21 mouse cellular contexts compared by ENCODE assay signal in genomic region chr17:79934370-79934769, GRCm38 (mm10). TPM values are rescaled to one million over a fixed set of nuclear protein-coding genes. Genes with fewer than 3 reads are reported as not detected.
A peak's percentile ranks its signal among the peaks of the same experiment; 100 is the strongest.
DNase-seq lines count a peak whose midpoint lies in the region; ATAC-seq and TF ChIP-seq lines count a peak whose summit lies in the region.
"Had no signal": no experiment of that assay in that cellular context is flagged by ENCODE, and none has a peak within 500 bp of the region (broad histone marks: within the 10 kb centered on the region; RNA-seq: fewer than 3 reads in every experiment).

No protein-coding gene starts in this region.

- no peak for TF ChIP-seq CTCF in testis, adult 2 months (IDR thresholded peaks at IDR 0.05; ENCODE audit: control insufficient read depth, insufficient read depth, insufficient replicate concordance, low read depth, low read length)
- no peak for TF ChIP-seq CTCF in cerebellum, adult 2 months (IDR thresholded peaks at IDR 0.05; ENCODE audit: borderline replicate concordance, insufficient read depth, low read depth, low read length)

- H3K27ac ChIP-seq in testis, adult 2 months (ENCODE audit: control insufficient read depth, insufficient read depth, low read depth, low read length): no peak overlapping the region
- H3K27ac ChIP-seq in cerebellum, adult 2 months (ENCODE audit: insufficient read depth, low read length): no peak overlapping the region
- H3K27ac ChIP-seq in embryonic facial prominence, embryonic 10.5 days (replicated peaks): no peak overlapping the region
- H3K27ac ChIP-seq: forebrain, embryonic 10.5 days; forebrain, embryonic 15.5 days; heart, adult 2 months; hindbrain, embryonic 15.5 days had no signal

- no peaks in the 10 kb centered on the region for H3K9me3 ChIP-seq in embryonic facial prominence, embryonic 10.5 days
- H3K9me3 ChIP-seq: forebrain, embryonic 10.5 days; forebrain, embryonic 15.5 days; heart, embryonic 12.5 days; hindbrain, embryonic 15.5 days had no signal

- no peak for TF ChIP-seq POLR2A in testis, adult 2 months (IDR thresholded peaks at IDR 0.05; ENCODE audit: control insufficient read depth, low read depth, low read length)
- no peak for TF ChIP-seq POLR2A in cerebellum, adult 2 months (IDR thresholded peaks at IDR 0.05; ENCODE audit: borderline replicate concordance, insufficient read depth, low read length)

- peaks cover 5% of the 10 kb centered on the region; the same call in 1 of the 2 replicates for H3K4me1 ChIP-seq in testis, adult 2 months (ENCODE audit: control insufficient read depth, insufficient read depth, low read length)
- H3K4me1 ChIP-seq in cerebellum, adult 2 months (ENCODE audit: control insufficient read depth, insufficient read depth, low read length): no peaks in the 10 kb centered on the region
- no peaks in the 10 kb centered on the region for H3K4me1 ChIP-seq in embryonic facial prominence, embryonic 10.5 days
- H3K4me1 ChIP-seq: heart, embryonic 12.5 days; hindbrain, embryonic 15.5 days had no signal

- H3K27me3 ChIP-seq in testis, adult 2 months (ENCODE audit: control insufficient read depth, insufficient read depth, low read length): no peaks in the 10 kb centered on the region
- H3K27me3 ChIP-seq in cerebellum, adult 2 months (ENCODE audit: control insufficient read depth, insufficient read depth, low read length): no peaks in the 10 kb centered on the region
- H3K27me3 ChIP-seq in embryonic facial prominence, embryonic 10.5 days (replicated peaks; ENCODE audit: low read depth, poor library complexity, severe bottlenecking): no peaks in the 10 kb centered on the region
- H3K27me3 ChIP-seq: forebrain, embryonic 15.5 days; heart, embryonic 12.5 days; hindbrain, embryonic 15.5 days had no signal

- WGBS in cerebellum, adult 2 months: 94% methylated on average over 15 of the region's 15 CpGs
- 93% methylated on average over 15 of the region's 15 CpGs for WGBS in embryonic facial prominence, embryonic 10.5 days

- no peaks in the 10 kb centered on the region for H3K36me3 ChIP-seq in testis, adult 2 months (ENCODE audit: control insufficient read depth, insufficient read depth, low read length)
- no peaks in the 10 kb centered on the region for H3K36me3 ChIP-seq in embryonic facial prominence, embryonic 10.5 days (replicated peaks)
- H3K36me3 ChIP-seq: forebrain, embryonic 10.5 days; forebrain, embryonic 15.5 days; heart, embryonic 12.5 days; hindbrain, embryonic 15.5 days had no signal

- H3K4me3 ChIP-seq in testis, adult 2 months (ENCODE audit: control insufficient read depth, low read depth, low read length): peak overlapping the region; percentile 34; the same call in 1 of the 2 replicates
- no peak overlapping the region for H3K4me3 ChIP-seq in cerebellum, adult 2 months (replicated peaks; ENCODE audit: insufficient read depth, low read depth, low read length)
- no peak overlapping the region for H3K4me3 ChIP-seq in embryonic facial prominence, embryonic 10.5 days
- H3K4me3 ChIP-seq: erythroblast, embryonic 14.5 days; forebrain, embryonic 10.5 days; forebrain, embryonic 15.5 days; heart, adult 2 months; heart, embryonic 12.5 days; hindbrain, embryonic 15.5 days had no signal

- peak; percentile 53 to 74; a peak in 1 of 4 replicates for ATAC-seq in hematopoietic stem cell, adult 5-6 weeks (replicated peaks in 1 of 2; ENCODE audit: insufficient read depth in 1 of 2, low FRiP score in 2 of 2, low TSS enrichment in 1 of 2, low read depth in 1 of 2, poor library complexity in 2 of 2, severe bottlenecking in 2 of 2)
- peak; percentile 27; the same call in 1 of the 2 replicates for ATAC-seq in monocyte, adult 5-6 weeks (replicated peaks; ENCODE audit: insufficient number of reproducible peaks, low FRiP score, low TSS enrichment, poor library complexity, severe bottlenecking)
- ATAC-seq: forebrain, embryonic 15.5 days; inflammation-experienced regulatory T-cells, adult 6 months; intestine, postnatal 0 days had no signal

- no peak for DNase-seq in testis, postnatal 10 days (ENCODE audit: low spot score)
- DNase-seq in cerebellum, adult 2 months: no peak
- no peak for DNase-seq in embryonic facial prominence, embryonic 10.5 days (ENCODE audit: low spot score)
- no peak for DNase-seq in Muller cell, postnatal 12 days (ENCODE audit: inconsistent ontology term)
- DNase-seq: adrenal gland, adult 8-10 months; adrenal gland, postnatal 36 days; B cell, adult 2 months; cerebellum, adult 8-10 months; cerebellum, postnatal 14 days; gastrocnemius, postnatal 10 days; heart, adult 2 months had no signal

RNA-seq across cellular contexts. Expression of gene Atl2, which starts 38.4 kb away (rescaled TPM):
- polyA plus RNA-seq in testis, adult 2 months (2012; rRNA removed): 16.8 and 19.9 TPM in 2 replicates
- 35.1 and 46.4 TPM in 2 replicates for total RNA-seq in hematopoietic stem cell, adult 5-6 weeks (2017)
- total RNA-seq in monocyte, adult 5-6 weeks (2017): 52.6 to 69.1 TPM (median 61.7 TPM) in 3 replicates
- 96.3 and 99.8 TPM in 2 replicates for polyA plus RNA-seq in cerebellum, adult 2 months (2012; rRNA removed)
- polyA plus RNA-seq in embryonic facial prominence, embryonic 10.5 days (2016; fragmentation: Nextera tagmentation; extraction: Ambion mirVana): 37.5 and 38.1 TPM in 2 replicates
